Mouse (Mus musculus): ENCODE results near the gene Ppp4c.

Ppp4c gene

GRCm38 (mm10) chr7:126791851-126792720 lies at the start of gene Ppp4c:
Ppp4c (minus strand) TSS chr7:126792496.
- DNase-seq, result peak; percentile 96 to 98

DNA sequence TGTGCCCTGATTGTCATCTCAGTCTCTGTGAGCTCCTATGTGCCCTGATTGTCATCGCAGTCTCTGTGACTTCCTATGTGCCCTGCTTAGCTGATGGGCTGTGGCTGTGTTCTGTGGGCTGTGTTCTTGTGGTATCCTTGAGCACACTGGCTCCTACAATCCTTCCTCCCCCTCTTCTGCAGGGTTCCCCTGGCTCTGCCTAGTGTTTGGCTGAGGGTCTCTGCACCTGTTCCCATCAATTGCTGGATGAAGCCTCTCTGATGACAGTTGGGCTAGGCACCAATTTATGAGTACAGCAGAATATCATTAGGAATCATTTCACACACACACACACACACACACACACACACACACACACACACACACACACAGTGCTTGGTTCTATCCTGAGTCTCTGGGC lies 41.0 kb upstream of the Ppp4c start:
- no peak for DNase-seq

GRCm38 (mm10) chr7:126832036-126832598 lies 39.8 kb upstream of the Ppp4c start:
- peak; percentile 80 to 81 for DNase-seq

GRCm38 (mm10) chr7:126831539-126831938 lies 39.2 kb upstream of the Ppp4c start, which contains the start of gene 4930451I11Rik:
4930451I11Rik (minus strand) TSS chr7:126831639.
- DNase-seq, result no peak

DNA sequence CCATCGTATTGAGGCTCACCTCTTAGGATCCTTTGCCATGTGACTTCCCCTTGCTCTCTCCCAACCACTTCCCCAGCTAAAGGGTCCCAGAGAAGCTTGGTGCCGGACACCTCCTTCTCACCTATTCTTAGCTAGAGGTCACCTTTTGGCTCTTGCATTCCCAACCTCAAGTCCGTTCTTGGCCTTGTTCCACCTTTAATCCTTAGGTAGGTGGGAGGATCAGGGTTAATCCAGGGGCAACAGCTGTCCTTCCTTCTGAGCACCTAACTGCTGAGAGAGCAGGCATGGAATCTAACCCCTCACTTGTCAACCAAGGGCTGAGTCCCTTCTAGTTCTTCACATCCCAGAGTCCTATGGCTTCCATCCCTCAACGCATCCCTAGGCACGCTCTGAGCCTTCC lies 33.7 kb upstream of the Ppp4c start:
- no peak for DNase-seq

GRCm38 (mm10) chr7:126825403-126825802 lies 33.1 kb upstream of the Ppp4c start:
- no peak for DNase-seq

DNA sequence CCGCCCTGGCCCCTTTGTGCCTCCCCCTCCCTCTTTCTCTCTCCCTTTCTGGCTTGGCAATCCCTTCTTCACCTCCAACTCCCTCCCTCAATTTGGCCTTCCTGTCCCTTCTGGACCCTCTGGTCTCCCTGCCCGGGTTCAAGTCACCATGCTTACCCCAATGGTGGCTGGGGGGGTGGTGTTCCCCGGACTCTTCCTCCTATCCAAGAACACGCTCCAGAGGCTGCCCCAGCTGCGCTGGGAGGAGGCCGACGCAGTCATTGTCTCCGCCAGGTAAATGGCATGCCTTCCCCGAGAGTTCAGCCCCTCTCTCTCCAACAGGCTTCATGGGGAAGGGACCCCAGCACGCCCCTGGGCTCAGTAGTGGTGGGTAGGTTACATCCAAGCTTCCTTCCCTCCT lies 31.6 kb upstream of the Ppp4c start:
- no peak for DNase-seq

GRCm38 (mm10) chr7:126823202-126823711 lies 31.0 kb upstream of the Ppp4c start:
- no peak for DNase-seq

GRCm38 (mm10) chr7:126822741-126823140 lies 30.4 kb upstream of the Ppp4c start:
- no peak for DNase-seq

- DNase-seq, result peak; percentile 68 to 73
Observed at GRCm38 (mm10) chr7:126821835-126822511, 29.7 kb upstream of the Ppp4c start.

DNA sequence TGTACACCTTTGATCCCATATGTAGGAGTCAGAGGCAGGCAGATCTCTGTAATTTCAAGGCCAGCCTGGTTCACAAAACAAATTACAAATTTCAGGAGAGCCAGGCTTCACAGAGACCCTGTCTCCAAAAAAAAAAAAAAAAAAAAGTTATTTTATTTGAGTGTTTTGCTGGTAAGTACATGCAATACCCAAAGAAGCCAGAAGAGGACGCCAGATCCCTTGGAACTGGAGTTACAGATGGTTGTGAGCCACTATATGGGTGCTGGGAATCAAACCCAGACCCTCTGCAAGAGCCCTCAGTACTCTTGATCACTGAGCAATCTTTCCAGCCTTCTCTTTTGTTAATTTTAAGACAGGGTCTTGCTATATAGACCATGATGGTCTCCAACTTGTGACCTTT lies 26.5 kb upstream of the Ppp4c start:
- DNase-seq, result no peak

DNA sequence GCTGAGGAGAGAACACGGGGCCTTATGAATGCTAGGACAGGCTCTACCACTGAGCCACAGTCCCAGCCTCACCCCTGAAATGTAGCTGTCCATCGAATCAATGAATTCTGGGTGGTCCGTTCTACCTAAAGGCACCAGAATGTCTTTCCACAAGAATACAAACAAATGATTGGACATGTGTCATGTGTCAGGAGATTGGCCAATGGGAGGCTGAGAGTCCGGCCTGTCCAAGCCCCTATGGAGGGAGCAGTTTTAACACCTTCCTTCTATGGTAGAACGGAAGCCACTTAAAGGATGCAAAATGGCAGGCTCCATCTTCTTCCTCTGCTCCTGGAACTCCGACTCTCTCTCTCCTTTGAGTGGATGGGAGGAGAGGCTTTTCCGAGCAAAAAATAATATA lies 25.3 kb upstream of the Ppp4c start:
- DNase-seq, result no peak

DNA sequence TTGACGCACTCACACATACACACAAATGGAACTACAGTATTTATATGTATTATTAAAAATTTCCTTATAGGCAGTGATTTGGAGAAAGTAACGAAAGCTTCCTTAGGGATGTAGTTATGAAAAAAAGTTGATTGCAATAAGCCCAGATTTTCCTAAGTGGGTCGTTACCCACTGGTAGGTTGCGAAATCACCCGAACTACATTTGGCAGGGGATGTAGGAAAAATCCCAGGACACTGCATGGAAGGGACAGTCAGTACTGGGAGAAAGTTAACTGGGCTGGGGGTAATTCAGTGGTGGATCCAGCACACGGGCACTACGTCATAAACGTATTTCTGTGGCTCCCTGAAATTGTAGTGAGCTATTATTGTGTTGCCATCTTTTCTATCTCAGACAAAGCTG lies 24.2 kb upstream of the Ppp4c start:
- DNase-seq, result no peak

DNA sequence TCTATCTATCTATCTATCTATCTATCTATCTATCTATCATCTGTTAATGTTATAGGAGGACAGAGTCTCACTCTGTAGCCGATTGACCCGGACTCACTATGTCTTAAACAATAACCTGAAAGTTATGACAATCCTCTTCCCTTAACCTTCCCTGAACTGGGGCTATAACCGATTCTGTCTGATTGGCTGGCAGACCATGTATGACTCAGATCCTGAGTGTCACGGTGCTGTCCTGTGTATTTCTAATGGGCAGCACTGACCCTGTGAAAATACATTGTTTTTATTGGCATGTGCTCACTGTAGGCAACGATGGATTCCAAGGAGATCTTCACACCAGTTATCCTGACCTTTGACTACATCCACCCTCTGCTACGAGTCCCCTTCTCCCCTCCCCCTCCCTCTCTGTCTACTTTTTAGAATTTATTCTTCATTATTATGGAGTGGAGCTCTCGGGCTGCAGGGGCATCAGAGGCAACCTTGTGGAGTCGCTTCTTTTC lies 23.5 kb upstream of the Ppp4c start:
- no peak for DNase-seq

GRCm38 (mm10) chr7:126809723-126810369 lies 17.6 kb upstream of the Ppp4c start:
- DNase-seq, result no peak

GRCm38 (mm10) chr7:126808703-126809455 lies 16.6 kb upstream of the Ppp4c start:
- DNase-seq, result peak; percentile 52 to 60

DNA sequence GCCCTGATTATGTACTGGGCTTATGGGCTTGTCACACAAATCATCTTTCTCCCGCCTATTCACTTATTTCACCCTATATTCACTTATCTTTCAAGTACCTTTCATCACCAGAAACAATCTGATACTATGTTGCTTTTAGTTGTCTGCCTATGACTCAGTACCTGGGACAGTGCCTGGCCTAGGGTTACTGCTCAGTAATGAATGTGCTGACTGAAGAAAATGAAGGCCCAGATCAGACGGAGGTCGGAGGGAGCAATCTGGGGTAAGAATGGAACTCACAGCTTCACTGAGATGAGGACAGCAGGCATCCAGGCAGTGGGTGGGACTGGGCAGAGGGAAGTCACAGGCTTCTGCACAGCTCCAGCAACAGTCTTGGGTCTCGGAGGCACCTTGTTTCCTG lies 15.1 kb upstream of the Ppp4c start:
- no peak for DNase-seq

GRCm38 (mm10) chr7:126806956-126807355 lies 14.7 kb upstream of the Ppp4c start:
- DNase-seq, result no peak

DNA sequence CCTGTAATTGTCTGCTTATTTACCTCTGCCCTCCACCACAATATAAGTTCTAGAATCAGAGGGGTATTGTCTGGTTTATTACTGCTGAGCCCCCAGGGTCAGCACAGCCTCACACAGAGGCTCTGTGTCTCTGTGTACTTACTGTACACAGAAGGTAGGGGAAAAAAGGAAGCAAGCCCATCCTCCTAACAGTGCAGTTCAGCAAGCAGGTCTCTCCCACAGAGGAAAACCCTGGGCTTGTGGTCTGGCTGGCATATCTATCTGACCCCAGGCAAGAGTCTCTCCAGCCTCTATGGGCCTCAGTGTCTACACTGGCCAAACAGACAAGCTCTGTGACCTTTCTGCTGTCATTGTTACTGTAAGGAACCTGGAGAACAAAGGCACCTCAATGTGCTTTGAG lies 11.5 kb upstream of the Ppp4c start:
- no peak for DNase-seq

DNA sequence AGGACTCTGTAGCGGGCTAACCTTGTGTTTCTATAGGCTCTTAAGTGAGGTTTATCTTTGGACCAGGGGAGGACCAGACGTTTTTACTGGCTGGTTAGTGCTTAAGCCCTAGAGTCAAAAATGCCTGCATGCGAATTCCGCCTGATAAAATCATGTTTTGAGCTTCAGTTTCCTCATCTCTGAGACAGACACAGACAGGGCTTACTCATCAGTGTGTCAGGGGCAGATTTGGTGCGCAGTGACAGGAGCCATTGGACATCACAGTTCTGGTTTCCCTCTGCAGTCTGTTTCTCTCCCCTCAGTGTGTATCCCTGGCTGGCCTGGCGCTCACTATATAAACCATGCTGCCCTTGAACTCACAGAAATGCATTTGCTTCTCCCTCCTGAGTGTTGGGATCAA lies 10.9 kb upstream of the Ppp4c start:
- DNase-seq, result no peak

GRCm38 (mm10) chr7:126802134-126802889 lies 10.0 kb upstream of the Ppp4c start:
- DNase-seq, result no peak

Data from thymus, postnatal 36 days (tissue).